Mouse (Mus musculus) C2C12 (cell line): ENCODE measurements around the gene Gm10577.

Experiments used
- CEBPB ChIP-seq: IDR thresholded peaks from one replicate; pipeline ENCODE4 v1.6.1; 2011; ENCODE audit warnings: low read depth, mild to moderate bottlenecking, control low read depth, moderate library complexity
- CTCF ChIP-seq: IDR thresholded peaks from one replicate; pipeline ENCODE4 v1.5.1; 2011; ENCODE audit not compliant: control insufficient read depth, insufficient read depth, insufficient read length
- FOSL1 ChIP-seq: IDR thresholded peaks from one replicate; pipeline ENCODE4 v1.8.0; 2011; ENCODE audit warnings: mild to moderate bottlenecking, low read length; ENCODE audit not compliant: poor library complexity, insufficient read depth, severe bottlenecking
- MAX ChIP-seq: IDR thresholded peaks from one replicate; pipeline ENCODE4 v1.6.1; 2011; ENCODE audit warnings: mild to moderate bottlenecking, control low read depth
- MYOD1 ChIP-seq: IDR thresholded peaks from one replicate; pipeline ENCODE4 v1.6.1; 2011; ENCODE audit warnings: low read depth; ENCODE audit not compliant: control insufficient read depth, insufficient read length
- MYOG ChIP-seq: IDR thresholded peaks from one replicate; pipeline ENCODE4 v1.6.1; 2011; ENCODE audit not compliant: control insufficient read depth, insufficient read length; ENCODE audit errors: extremely low read depth
- USF1 ChIP-seq: IDR thresholded peaks from one replicate; pipeline ENCODE4 v1.6.1; 2011; ENCODE audit warnings: low read depth, mild to moderate bottlenecking, control low read depth, moderate library complexity

DNA sequence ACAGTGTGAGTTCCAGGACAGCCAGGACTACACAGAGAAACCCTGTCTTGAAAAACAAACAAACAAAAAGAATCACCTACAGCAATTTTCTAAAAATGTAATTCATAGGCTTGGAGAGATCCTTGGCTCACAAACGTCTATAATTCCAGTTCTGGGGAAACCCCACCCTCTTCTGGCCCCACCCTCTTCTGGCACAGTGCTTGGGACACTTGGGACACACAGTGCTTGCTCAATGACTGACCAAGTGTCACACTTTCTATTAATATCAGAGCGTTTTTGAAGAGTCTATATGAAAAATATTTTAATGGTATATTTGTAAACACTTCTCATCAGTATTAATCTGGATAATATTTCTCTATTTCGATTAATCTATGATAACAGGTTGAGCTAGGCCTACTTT is 12.6 kb upstream of the Gm10577 start:
- no peak for TF ChIP-seq CTCF
- no peak for TF ChIP-seq MYOG
- no peak for TF ChIP-seq USF1
- TF ChIP-seq FOSL1 = no peak
- no peak for TF ChIP-seq MYOD1
- TF ChIP-seq MAX = no peak
- TF ChIP-seq CEBPB = no peak
